Comparison of ENCODE assay signal across 26 mouse cellular contexts in genomic region chr6:32935576-32935975, GRCm38 (mm10).
DNase-seq lines count a peak whose midpoint lies in the region; ATAC-seq and TF ChIP-seq lines count a peak whose summit lies in the region.
"Had no signal": no experiment of that assay in that cellular context is flagged by ENCODE, and none has a peak within 500 bp of the region (broad histone marks: within the 10 kb centered on the region; RNA-seq: fewer than 3 reads in every experiment).

No protein-coding gene starts in this region.

- H3K4me2 ChIP-seq in myocyte (ENCODE audit: low read depth), result peak overlapping the region; percentile 40
- H3K4me2 ChIP-seq: embryonic facial prominence, embryonic 15.5 days; forebrain, embryonic 15.5 days; heart, embryonic 11.5 days; limb, embryonic 13.5 days; liver, embryonic 12.5 days; midbrain, embryonic 13.5 days; stomach, embryonic 15.5 days had no signal

- peak; percentile 69 for DNase-seq in adrenal gland, adult 2 months
- DNase-seq in adrenal gland, postnatal 25 days, result no peak
- DNase-seq in MN1 (ENCODE audit: low spot score), result peak; percentile 22
- peak; percentile 39 for DNase-seq in adrenal gland, adult 8-10 months
- no peak for DNase-seq in kidney, postnatal 36 days
- no peak for DNase-seq in cerebellum, adult 9-10 months
- DNase-seq: B cell, adult 2 months; cerebellum, adult 9-11 months; gastrocnemius, postnatal 10 days; layer of hippocampus, adult 9-11 months; lung, adult 18-20 months; right cerebral cortex, postnatal 25 days; thymus, adult 18-20 months; thymus, postnatal 36 days had no signal

- ATAC-seq in frontal cortex, adult (ENCODE audit: low TSS enrichment), result no peak
- ATAC-seq: forebrain, embryonic 15.5 days; hindbrain, postnatal 0 days; intestine, embryonic 16.5 days; liver, embryonic 12.5 days; midbrain, embryonic 13.5 days had no signal

- H3K27me3 ChIP-seq in myocyte (ENCODE audit: control insufficient read depth, insufficient read depth, insufficient read length), result no peaks in the 10 kb centered on the region
- H3K27me3 ChIP-seq: embryonic facial prominence, embryonic 15.5 days; liver, embryonic 12.5 days; megakaryocyte, embryonic 14.5 days; midbrain, embryonic 13.5 days; stomach, embryonic 15.5 days had no signal

- H3K36me3 ChIP-seq in myocyte (ENCODE audit: control insufficient read depth, insufficient read depth), result no peaks in the 10 kb centered on the region
- H3K36me3 ChIP-seq: embryonic facial prominence, embryonic 15.5 days; forebrain, embryonic 15.5 days; limb, embryonic 13.5 days; liver, embryonic 12.5 days; midbrain, embryonic 13.5 days; stomach, embryonic 15.5 days had no signal

- no peak overlapping the region for H3K4me3 ChIP-seq in myocyte
- H3K4me3 ChIP-seq: embryonic facial prominence, embryonic 15.5 days; forebrain, embryonic 15.5 days; limb, embryonic 13.5 days; liver, embryonic 12.5 days; megakaryocyte, embryonic 14.5 days; midbrain, embryonic 13.5 days; stomach, embryonic 15.5 days had no signal

- peaks cover 25% of the 10 kb centered on the region for H3K79me2 ChIP-seq in myocyte (ENCODE audit: control insufficient read depth, insufficient read depth)

- no peak overlapping the region for H3ac ChIP-seq in myocyte (ENCODE audit: control insufficient read depth, insufficient read length)

- TF ChIP-seq POLR2A in myocyte (IDR thresholded peaks at IDR 0.05; ENCODE audit: insufficient read length, low read depth), result no peak

TF ChIP-seq in myocyte, 11 proteins besides CTCF, POLR2A, EP300 and RAD21:
- TF ChIP-seq TCF3 (IDR thresholded peaks at IDR 0.05; ENCODE audit: insufficient read length, low read depth) (no peak), TCF12 (IDR thresholded peaks at IDR 0.05; ENCODE audit: insufficient read depth, poor library complexity, severe bottlenecking) (no peak), E2F4 (IDR thresholded peaks at IDR 0.05; ENCODE audit: insufficient read depth) (no peak)

Comparison
In these comparisons a context has a peak if more than half of its experiments do, and no peak if none do; other contexts are left out.
1. DNase-seq: peak in adrenal gland, adult 2 months (single experiment), MN1 (single experiment) and adrenal gland, adult 8-10 months (single experiment); none in adrenal gland, postnatal 25 days (single experiment), kidney, postnatal 36 days (0 of 2) and cerebellum, adult 9-10 months (single experiment).